Mouse (Mus musculus): ENCODE results near the gene Apoh. TPM values are rescaled to one million over a fixed set of nuclear protein-coding genes. Genes with fewer than 3 reads are reported as not detected.

Apoh gene
- polyA plus RNA-seq (2017; shearing (Covaris generic)), result 2.7 TPM

GRCm38 (mm10) chr11:108342781-108343768 lies at the start of gene Apoh:
Gene Apoh, plus strand, starts transcription at chr11:108343354.

GRCm38 (mm10) chr11:108343789-108344462 lies 772 bp downstream of the Apoh start, which contains the start of gene Prkca:
Gene Prkca, minus strand, starts transcription at chr11:108343928.

GRCm38 (mm10) chr11:108424889-108425591 lies 81.9 kb downstream of the Apoh start, which contains the start of gene Cep112:
Gene Cep112, plus strand, starts transcription at chr11:108425192.

Other genes starting within 250 kb of the Apoh start
- 200 TPM for gene Prkca, start 574 bp downstream of the Apoh start, polyA plus RNA-seq (2017; shearing (Covaris generic))
- gene Cep112, start 81.8 kb downstream of the Apoh start, polyA plus RNA-seq (2017; shearing (Covaris generic)), result 1.2 TPM